Mouse (Mus musculus) C2C12 (cell line): ENCODE data around the gene Ptprm.

Experiments
- CEBPB ChIP-seq: IDR thresholded peaks from one replicate; pipeline ENCODE4 v1.6.1; 2011; ENCODE audit warnings: low read depth, mild to moderate bottlenecking, control low read depth, moderate library complexity
- CTCF ChIP-seq: IDR thresholded peaks from one replicate; pipeline ENCODE4 v1.5.1; 2011; ENCODE audit not compliant: control insufficient read depth, insufficient read depth, insufficient read length
- MAX ChIP-seq: IDR thresholded peaks from one replicate; pipeline ENCODE4 v1.6.1; 2011; ENCODE audit warnings: mild to moderate bottlenecking, control low read depth
- MYOD1 ChIP-seq: IDR thresholded peaks from one replicate; pipeline ENCODE4 v1.6.1; 2011; ENCODE audit warnings: low read depth; ENCODE audit not compliant: control insufficient read depth, insufficient read length
- MYOG ChIP-seq: IDR thresholded peaks from one replicate; pipeline ENCODE4 v1.6.1; 2011; ENCODE audit not compliant: control insufficient read depth, insufficient read length; ENCODE audit errors: extremely low read depth
- USF1 ChIP-seq: IDR thresholded peaks from one replicate; pipeline ENCODE4 v1.6.1; 2011; ENCODE audit warnings: low read depth, mild to moderate bottlenecking, control low read depth, moderate library complexity

DNA sequence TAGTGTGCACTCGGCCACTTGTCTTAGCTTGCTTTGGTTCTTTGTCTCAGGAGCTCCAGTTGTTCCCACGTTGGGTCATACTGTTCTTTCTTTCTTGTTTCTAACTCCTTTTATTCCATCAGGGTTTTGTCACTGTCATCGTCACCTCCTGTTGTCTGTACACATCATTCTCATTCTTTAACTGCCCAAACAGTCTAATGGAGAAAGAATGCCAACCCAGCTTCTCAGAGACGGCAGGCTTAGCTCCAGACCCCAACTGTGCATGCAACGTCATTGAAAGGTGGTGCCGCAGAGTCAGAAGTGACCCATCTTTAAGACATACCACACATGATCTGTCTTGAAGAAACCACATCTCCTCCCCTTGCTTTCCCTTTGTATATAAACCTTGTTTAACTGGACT lies 31.0 kb upstream of the Ptprm start:
- TF ChIP-seq CTCF (no peak), CEBPB (no peak), MAX (no peak), USF1 (no peak), MYOD1 (no peak), MYOG (no peak)
